Mouse (Mus musculus): ENCODE measurements around the gene Wdr89.

DNA sequence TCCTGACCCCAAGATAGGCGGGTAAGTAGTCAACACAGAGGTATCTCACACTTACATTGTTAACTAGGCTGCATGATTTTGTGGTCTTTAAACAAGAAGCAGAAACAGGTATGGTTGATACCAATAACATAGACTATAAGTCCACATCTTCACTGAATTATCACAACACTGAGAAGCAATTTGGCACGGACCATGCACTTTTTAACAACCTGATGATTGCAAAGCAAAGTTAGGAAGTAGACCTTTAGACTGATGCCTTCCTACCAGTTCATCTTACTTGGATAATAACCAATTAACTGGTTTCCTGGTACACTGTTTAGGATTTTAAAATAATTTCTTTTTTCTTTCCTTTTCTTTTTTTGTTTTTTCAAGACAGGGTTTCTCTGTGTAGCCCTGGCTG is 1.1 kb downstream of the Wdr89 start:
- TF ChIP-seq EP300 (IDR thresholded peaks at IDR 0.05; ENCODE audit: low read depth) (no peak), CTCF (IDR thresholded peaks at IDR 0.05; ENCODE audit: low read depth) (no peak)
